Mouse (Mus musculus): ENCODE data around the gene Hnrnpd.

The Hnrnpd gene

GRCm38 (mm10) chr5:99978699-99979442, at the start of gene Hnrnpd, which contains the start of gene 4930524J08Rik:
Gene Hnrnpd (minus strand): TSS chr5:99978938.
Gene 4930524J08Rik (plus strand): TSS chr5:99979061.
- peak; percentile 95 for DNase-seq (ENCODE audit: low spot score)

- DNase-seq (ENCODE audit: low spot score) = no peak
Observed at GRCm38 (mm10) chr5:100024868-100025267, 46.1 kb upstream of the Hnrnpd start.

GRCm38 (mm10) chr5:100024403-100024802, 45.7 kb upstream of the Hnrnpd start:
- DNase-seq (ENCODE audit: low spot score) = no peak

GRCm38 (mm10) chr5:100020089-100020488, 41.4 kb upstream of the Hnrnpd start:
- no peak for DNase-seq (ENCODE audit: low spot score)

GRCm38 (mm10) chr5:100012599-100012998, 33.9 kb upstream of the Hnrnpd start:
- no peak for DNase-seq (ENCODE audit: low spot score)

- DNase-seq (ENCODE audit: low spot score) = no peak
Observed at GRCm38 (mm10) chr5:100008485-100008884, 29.7 kb upstream of the Hnrnpd start.

GRCm38 (mm10) chr5:100007040-100007375, 28.3 kb upstream of the Hnrnpd start:
- DNase-seq (ENCODE audit: low spot score) = no peak

- no peak for DNase-seq (ENCODE audit: low spot score)
Observed at GRCm38 (mm10) chr5:100006324-100007039, 27.7 kb upstream of the Hnrnpd start.

- DNase-seq (ENCODE audit: low spot score) = no peak
Observed at GRCm38 (mm10) chr5:100005896-100006295, 27.2 kb upstream of the Hnrnpd start.

- DNase-seq (ENCODE audit: low spot score) = no peak
Observed at GRCm38 (mm10) chr5:100005431-100005830, 26.7 kb upstream of the Hnrnpd start.

- no peak for DNase-seq (ENCODE audit: low spot score)
Observed at GRCm38 (mm10) chr5:100003895-100004294, 25.2 kb upstream of the Hnrnpd start.

GRCm38 (mm10) chr5:100000500-100000899, 21.8 kb upstream of the Hnrnpd start:
- DNase-seq (ENCODE audit: low spot score) = no peak

- no peak for DNase-seq (ENCODE audit: low spot score)
Observed at GRCm38 (mm10) chr5:100000048-100000447, 21.3 kb upstream of the Hnrnpd start.

GRCm38 (mm10) chr5:99994680-99995079, 15.9 kb upstream of the Hnrnpd start:
- DNase-seq (ENCODE audit: low spot score) = no peak

- no peak for DNase-seq (ENCODE audit: low spot score)
Observed at GRCm38 (mm10) chr5:99994166-99994565, 15.4 kb upstream of the Hnrnpd start.

- DNase-seq (ENCODE audit: low spot score) = no peak
Observed at GRCm38 (mm10) chr5:99983452-99984061, 4.8 kb upstream of the Hnrnpd start.

GRCm38 (mm10) chr5:99977516-99978301, 1.0 kb downstream of the Hnrnpd start:
- DNase-seq (ENCODE audit: low spot score) = peak; percentile 85

GRCm38 (mm10) chr5:99976334-99976955, 2.3 kb downstream of the Hnrnpd start:
- no peak for DNase-seq (ENCODE audit: low spot score)

GRCm38 (mm10) chr5:99975776-99976175, 3.0 kb downstream of the Hnrnpd start:
- no peak for DNase-seq (ENCODE audit: low spot score)

- DNase-seq (ENCODE audit: low spot score) = no peak
Observed at GRCm38 (mm10) chr5:99975061-99975460, 3.7 kb downstream of the Hnrnpd start.

- no peak for DNase-seq (ENCODE audit: low spot score)
Observed at GRCm38 (mm10) chr5:99973941-99974340, 4.8 kb downstream of the Hnrnpd start.

- DNase-seq (ENCODE audit: low spot score) = no peak
Observed at GRCm38 (mm10) chr5:99959960-99960359, 18.8 kb downstream of the Hnrnpd start.

Measured in lung, postnatal 25 days (tissue).